Mouse (Mus musculus) neutrophil, adult 5-6 weeks (primary cell): ENCODE measurements around the gene Psmb5. TPM values are rescaled to one million over a fixed set of nuclear protein-coding genes. Genes with fewer than 3 reads are reported as not detected.
A peak's percentile ranks its signal among the peaks of the same experiment; 100 is the strongest.

Experiments used
- ATAC-seq: fragments of 151-379, 151-347 bp; 2 replicates; pipeline ENCODE4 v1.8.0; 2017; ENCODE audit warnings: mild to moderate bottlenecking, moderate TSS enrichment; ENCODE audit not compliant: insufficient number of reproducible peaks, poor library complexity, low FRiP score, severe bottlenecking; ENCODE audit errors: extremely low read depth
- total RNA-seq: library from RNA; stranded (forward); fragments of 200-1000 nt; gene quantifications from 2 replicates; pipeline ENCODE4 v1.2.3, GENCODE M21; 2017

Gene Psmb5
- 24.0 and 29.1 TPM in 2 replicates for total RNA-seq

DNA sequence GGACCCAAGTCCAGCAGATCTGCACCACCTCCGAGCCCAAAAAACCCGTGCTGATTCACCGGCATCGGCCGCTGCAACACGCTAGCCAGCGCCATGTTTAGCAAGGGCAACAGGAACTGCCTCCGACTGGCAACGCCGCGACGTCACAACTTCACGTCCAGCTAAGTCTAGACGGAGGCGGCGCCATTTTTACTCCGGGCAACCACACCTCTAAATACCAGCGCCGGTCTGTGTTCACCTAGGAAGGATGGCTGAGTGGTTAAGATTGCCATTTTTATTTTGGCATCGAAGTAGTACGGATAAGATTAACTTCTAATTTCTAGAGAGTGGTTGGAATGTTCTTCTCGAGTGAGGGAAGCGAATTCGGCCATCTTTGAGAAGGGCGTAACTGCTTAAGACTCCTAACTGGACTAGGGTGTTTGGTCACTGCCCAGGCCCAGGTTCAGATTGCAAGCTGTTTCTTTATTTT is at the start of gene Psmb5:
Psmb5 (minus strand) TSS at position 126 of the 469 bp plus-strand sequence.
- ATAC-seq: peak; percentile 97

DNA sequence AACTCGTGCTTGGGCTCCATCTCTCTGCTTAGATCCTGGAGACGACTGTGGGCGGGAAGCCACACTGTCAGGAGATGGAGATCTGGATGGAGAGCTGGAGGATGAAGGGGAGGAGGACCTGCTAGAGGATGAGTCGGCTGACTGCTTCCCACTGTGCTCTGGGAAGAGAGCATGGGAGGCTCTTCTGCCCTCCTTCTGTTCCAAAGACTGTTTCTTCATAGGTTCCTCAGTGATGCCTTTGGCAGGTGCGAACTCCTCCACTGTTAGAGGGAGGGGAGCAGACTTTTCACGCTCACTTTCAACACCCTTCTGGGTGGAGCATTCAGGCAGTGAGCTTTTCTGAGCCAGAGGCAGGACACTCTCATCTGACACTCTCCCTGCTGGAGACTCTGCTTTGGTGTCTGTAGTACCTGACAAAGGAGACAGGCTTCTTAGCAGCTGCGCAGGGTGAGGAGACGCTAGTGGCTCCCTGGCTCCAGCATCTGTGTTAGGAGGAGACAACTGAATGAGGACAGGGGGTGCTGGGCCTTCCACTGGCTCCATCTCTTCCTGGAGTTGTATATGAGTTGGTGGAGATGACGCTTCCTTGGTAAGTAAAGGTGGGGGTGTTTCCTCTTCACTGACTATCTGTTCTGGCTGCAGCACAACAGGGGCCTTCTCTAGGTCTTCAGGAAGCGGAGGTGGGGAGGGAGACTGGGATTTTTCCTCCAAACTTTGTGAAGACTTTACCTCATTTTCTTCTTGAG is 46.8 kb upstream of the Psmb5 start:
- no peak for ATAC-seq

GRCm38 (mm10) chr14:54660009-54660408 is 42.2 kb upstream of the Psmb5 start:
- ATAC-seq: no peak

DNA sequence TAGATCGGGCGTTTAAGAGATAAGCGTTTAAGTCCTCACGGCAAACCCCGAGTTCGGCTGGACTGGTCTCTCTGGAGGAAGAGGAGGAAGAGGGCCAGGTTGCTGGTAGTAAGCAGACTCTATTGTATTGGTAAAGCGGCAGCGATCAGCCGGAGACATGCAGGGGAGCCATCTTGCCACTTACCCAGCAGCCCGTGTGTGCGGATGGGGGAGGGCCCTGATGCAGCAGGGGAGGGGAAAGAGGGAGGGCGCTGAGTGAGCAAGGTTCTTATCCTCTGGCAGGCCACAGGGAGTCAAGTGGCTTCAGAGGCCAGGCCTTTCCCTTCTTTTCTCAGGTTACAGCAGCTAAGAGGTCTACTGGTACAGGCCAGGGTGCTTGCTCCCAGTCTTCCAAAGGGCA is 35.7 kb upstream of the Psmb5 start:
- peak; percentile 76 for ATAC-seq

GRCm38 (mm10) chr14:54652787-54653186 is 35.0 kb upstream of the Psmb5 start:
- ATAC-seq: no peak

GRCm38 (mm10) chr14:54651556-54651955 is 33.7 kb upstream of the Psmb5 start:
- ATAC-seq: no peak

DNA sequence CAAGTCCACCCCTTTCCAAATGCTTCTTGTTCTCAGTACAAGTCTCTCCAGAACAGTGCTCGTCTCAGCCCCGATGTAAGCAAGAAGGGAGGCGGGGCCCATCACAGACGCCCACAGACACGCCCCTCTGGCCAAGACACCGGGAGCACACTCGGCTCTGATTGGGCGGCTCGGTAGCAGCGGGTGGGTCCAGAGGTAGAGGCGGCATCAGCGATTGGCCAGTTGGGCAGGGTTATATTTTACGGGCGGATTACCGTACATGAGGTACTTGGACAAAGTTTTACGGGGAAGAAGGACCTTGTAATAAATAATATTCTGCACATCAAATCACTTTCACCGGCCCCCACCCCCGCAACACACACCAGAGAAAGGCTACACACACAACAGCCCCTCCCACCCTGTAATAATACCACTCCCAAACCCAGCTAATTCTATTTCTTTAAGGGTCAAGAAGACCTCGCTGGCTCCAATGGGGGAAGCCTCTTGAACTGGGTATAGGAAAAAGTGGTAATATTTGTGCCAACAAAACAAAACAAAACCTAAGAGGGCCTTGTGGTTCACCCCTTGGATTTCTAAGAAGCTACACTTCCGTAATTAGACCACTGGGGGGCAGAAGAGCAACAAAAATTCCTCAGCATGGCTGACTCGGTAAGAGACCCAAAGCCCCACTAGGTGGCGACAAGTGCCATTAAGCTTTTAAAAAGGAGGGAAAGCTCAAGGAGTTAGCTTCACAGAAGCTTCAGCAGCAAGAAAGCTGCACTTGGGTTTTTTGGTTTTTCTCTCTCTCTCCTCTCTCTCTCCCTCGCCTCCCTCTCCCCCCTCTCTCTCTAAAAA is 33.0 kb upstream of the Psmb5 start:
- ATAC-seq: peak; percentile 83

GRCm38 (mm10) chr14:54647900-54648299 is 30.1 kb upstream of the Psmb5 start:
- no peak for ATAC-seq

GRCm38 (mm10) chr14:54646898-54647636 is 29.2 kb upstream of the Psmb5 start:
- ATAC-seq: no peak

- ATAC-seq: no peak
These were observed 28.6 kb upstream of the Psmb5 start for GRCm38 (mm10) chr14:54646455-54646854.

GRCm38 (mm10) chr14:54644294-54644693 is 26.5 kb upstream of the Psmb5 start:
- ATAC-seq: no peak

GRCm38 (mm10) chr14:54643011-54643410 is 25.2 kb upstream of the Psmb5 start:
- no peak for ATAC-seq

- ATAC-seq: no peak
These were observed 24.6 kb upstream of the Psmb5 start for GRCm38 (mm10) chr14:54642224-54642944.

DNA sequence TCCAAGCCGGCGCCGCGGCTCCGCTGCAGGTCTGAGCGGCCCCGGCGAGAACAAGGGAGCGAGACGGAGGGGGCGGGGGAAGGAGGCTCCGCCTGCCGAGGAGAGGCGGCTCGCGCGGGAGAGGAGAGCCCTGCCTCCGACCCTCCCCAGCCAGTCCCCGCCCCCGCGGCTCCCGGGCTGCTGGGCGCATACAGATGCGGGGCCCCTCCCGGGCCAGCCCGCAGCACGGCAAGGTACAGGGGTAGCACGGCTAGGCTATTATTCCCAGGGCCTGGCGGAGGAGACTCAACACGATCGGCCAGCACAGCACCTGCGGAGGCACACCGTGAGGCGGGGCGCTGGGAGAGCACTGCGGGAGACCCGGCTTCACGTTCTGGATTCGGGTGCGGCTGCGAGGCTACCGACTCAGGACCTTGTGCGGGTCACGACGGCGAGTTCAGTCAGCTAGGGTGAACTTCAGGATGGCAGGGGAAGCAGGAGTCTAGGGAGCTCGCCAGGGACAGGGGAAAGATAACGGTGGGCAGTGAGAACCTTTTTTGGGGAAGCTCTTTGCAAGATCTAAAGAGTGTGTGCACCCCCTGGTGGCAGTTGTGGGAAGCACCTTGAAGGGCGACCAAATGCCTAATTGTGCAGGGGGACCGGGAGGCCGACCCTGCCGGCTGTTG is 23.6 kb upstream of the Psmb5 start, which contains the start of gene Cdh24:
Cdh24 (minus strand) TSS at position 60 of the 665 bp plus-strand sequence.
- peak; percentile 71 for ATAC-seq

DNA sequence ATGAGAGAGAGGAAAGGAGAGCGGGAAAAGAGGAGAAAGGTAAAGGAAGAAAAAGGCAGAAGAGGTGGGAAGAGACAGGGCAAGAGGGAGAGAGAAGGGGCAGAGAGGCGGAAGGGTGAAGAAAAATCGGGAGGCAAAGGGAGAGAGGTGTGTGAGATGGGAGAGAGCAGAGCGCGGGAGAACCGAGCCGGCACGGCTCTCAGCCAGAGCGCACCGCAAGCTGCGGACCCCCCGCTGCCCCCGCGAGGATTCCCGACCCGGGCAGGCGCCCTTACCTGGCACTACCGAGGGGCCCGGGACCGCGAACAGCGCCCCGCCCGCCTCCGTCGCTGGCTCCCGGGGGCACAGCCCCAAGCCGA is 23.1 kb upstream of the Psmb5 start, which contains the start of gene Gm17606:
Gm17606 (plus strand) TSS at position 7 of the 359 bp plus-strand sequence.
- ATAC-seq: no peak

DNA sequence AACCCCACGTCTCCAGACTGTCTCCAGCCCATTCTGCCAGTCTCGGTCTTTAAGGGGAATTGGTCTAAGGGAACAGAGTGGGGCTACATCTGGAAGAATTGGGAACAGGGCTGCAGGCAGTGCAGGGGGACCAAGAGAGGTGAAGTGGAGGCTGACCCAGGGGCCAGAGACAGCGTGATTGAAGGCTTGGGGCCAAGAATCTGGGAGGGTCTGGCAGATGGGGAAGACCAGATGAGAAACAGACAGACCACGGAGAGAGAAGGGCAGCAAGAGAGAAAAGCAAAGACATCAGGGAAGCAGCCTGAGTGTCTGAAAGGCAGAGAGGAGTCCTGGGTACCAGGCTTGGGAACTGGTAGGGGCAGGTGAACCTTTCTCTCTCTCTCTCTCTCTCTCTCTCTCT is 22.3 kb upstream of the Psmb5 start:
- ATAC-seq: no peak

DNA sequence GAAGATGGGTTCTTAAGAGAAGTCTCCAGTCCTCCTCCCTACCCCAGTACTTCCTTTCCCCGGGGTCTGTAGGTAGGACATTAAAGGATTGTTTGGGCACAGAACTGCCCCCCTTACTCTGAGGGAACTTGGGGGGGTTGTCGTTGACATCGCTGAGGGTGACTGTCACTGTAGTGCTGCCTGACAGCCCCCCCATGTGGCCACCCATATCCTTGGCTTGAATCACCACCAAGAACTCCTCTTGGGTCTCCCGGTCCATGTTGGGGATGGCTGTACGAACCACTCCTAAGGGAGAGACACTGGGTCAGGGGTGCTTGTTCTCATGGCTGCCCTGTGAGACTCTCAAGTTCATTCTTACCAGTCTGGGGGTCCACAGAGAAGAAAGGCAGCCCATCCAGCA is 20.4 kb upstream of the Psmb5 start:
- no peak for ATAC-seq

- ATAC-seq: 0 out of 2 replicates have a peak, but pooled peaks have one; percentile 21
These were observed 19.1 kb upstream of the Psmb5 start for GRCm38 (mm10) chr14:54636954-54637353.
